Mouse (Mus musculus) kidney, embryonic 14.5 days (tissue): Measurements from ENCODE around the gene Clhc1. TPM values are rescaled to one million over a fixed set of nuclear protein-coding genes. Genes with fewer than 3 reads are reported as not detected.

Experiments used
- ATAC-seq: fragments of 200-750 bp; cut with Nextera tagmentation; 2 replicates; pipeline ENCODE4 v1.8.0; 2017; ENCODE audit warnings: moderate number of reproducible peaks, mild to moderate bottlenecking, moderate TSS enrichment, moderate library complexity; ENCODE audit not compliant: low FRiP score, low TSS enrichment
- H3K27ac ChIP-seq: fragments of 300-500 bp; sonication (generic); 2 replicates; pipeline ENCODE4 v1.5.1; 2014; ENCODE audit warnings: low read depth, mild to moderate bottlenecking, low read length, moderate library complexity, mixed read lengths
- H3K27me3 ChIP-seq: fragments of 300-500 bp; sonication (generic); 2 replicates; pipeline ENCODE4 v1.6.1; 2014; ENCODE audit warnings: mild to moderate bottlenecking, low read length; ENCODE audit not compliant: control insufficient read depth, insufficient read depth
- H3K36me3 ChIP-seq: fragments of 300-500 bp; sonication (generic); 2 replicates; pipeline ENCODE4 v1.6.1; 2014; ENCODE audit warnings: low read length, mixed read lengths; ENCODE audit not compliant: control insufficient read depth, insufficient read depth
- H3K4me1 ChIP-seq: fragments of 300-500 bp; sonication (generic); 2 replicates; pipeline ENCODE4 v1.6.1; 2014; ENCODE audit warnings: low read length, mixed read lengths; ENCODE audit not compliant: control insufficient read depth, insufficient read depth
- H3K4me2 ChIP-seq: fragments of 300-500 bp; sonication (generic); replicated peaks from 2 replicates; pipeline ENCODE4 v1.6.1; 2014; ENCODE audit warnings: low read depth, mild to moderate bottlenecking, low read length
- H3K4me3 ChIP-seq: fragments of 300-500 bp; sonication (generic); 2 replicates; pipeline ENCODE4 v1.5.1; 2014; ENCODE audit warnings: mild to moderate bottlenecking, low read length
- H3K9ac ChIP-seq: fragments of 300-500 bp; sonication (generic); 2 replicates; pipeline ENCODE4 v1.6.1; 2014; ENCODE audit warnings: low read depth, mild to moderate bottlenecking, low read length, moderate library complexity
- H3K9me3 ChIP-seq: fragments of 300-500 bp; sonication (generic); 2 replicates; pipeline ENCODE4 v1.6.1; 2016; ENCODE audit warnings: low read length; ENCODE audit not compliant: control insufficient read depth
- WGBS: fragments of 180-500 bp; shearing (Covaris S2); extraction: QIAGEN DNeasy Blood & Tissue Kit; methylation state at CpG from one replicate; pipeline ENCODE4 v1.1.7; 2014; 5-methylcytosine and 5-hydroxymethylcytosine counted together
- polyA plus RNA-seq: library from polyadenylated mRNA; unstranded; fragments of >200 nt; fragmentation: Nextera tagmentation; extraction: Ambion mirVana; gene quantifications from 2 replicates; pipeline ENCODE4 v1.2.1, GENCODE M21; 2014

Clhc1 gene
- polyA plus RNA-seq, 1 experiment from 2014 or later: 0.27 TPM

GRCm38 (mm10) chr11:29603581-29603980 lies 55.8 kb downstream of the Clhc1 start:
- H3K4me3 ChIP-seq: no peak overlapping the region
- ATAC-seq: no peak
- H3K27me3 ChIP-seq: no peaks in the 10 kb centered on the region
- no peaks in the 10 kb centered on the region for H3K4me1 ChIP-seq
- no peaks in the 10 kb centered on the region for H3K9me3 ChIP-seq
- no peak overlapping the region for H3K9ac ChIP-seq
- no peak overlapping the region for H3K4me2 ChIP-seq
- H3K36me3 ChIP-seq: no peaks in the 10 kb centered on the region
- WGBS: 31% methylated on average over 2 of the region's 2 CpGs
- H3K27ac ChIP-seq: no peak overlapping the region

DNA sequence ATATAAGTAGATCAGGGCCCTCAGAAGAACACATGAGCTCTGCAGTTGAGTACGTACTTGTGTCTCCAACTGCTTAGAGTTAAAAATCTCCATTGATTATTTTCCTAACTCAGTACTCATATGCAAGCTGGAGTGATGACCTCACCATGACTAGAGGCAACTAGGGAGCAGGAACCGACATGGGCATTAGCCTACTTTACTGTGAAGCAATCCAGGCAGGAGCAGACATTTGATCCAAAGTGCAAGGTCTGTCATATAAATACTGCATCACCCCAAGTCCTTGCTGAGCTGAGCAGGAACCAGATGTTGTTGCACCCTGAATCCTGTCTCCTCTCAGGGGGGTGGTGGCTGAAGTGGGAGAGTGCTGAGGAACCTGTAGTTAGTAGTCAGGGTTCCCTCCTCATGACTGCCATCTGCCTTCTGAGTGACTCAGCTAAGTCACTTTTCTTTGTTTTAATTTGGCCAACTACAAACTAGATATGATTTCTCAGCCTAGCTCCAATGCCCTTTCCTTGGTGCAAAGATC lies 59.8 kb downstream of the Clhc1 start:
- Histone ChIP-seq H3K36me3 (no peaks in the 10 kb centered on the region), H3K4me2 (no peak overlapping the region), H3K4me3 (no peak overlapping the region), H3K27me3 (no peaks in the 10 kb centered on the region), H3K4me1 (no peaks in the 10 kb centered on the region), H3K27ac (no peak overlapping the region), H3K9me3 (no peaks in the 10 kb centered on the region), H3K9ac (no peak overlapping the region)
- ATAC-seq: no peak
- 75% methylated on average over 2 of the region's 2 CpGs for WGBS

GRCm38 (mm10) chr11:29609756-29610468 lies 62.2 kb downstream of the Clhc1 start:
- ATAC-seq: no peak
- Histone ChIP-seq H3K36me3 (no peaks in the 10 kb centered on the region), H3K27ac (no peak overlapping the region), H3K4me1 (no peaks in the 10 kb centered on the region), H3K9me3 (no peaks in the 10 kb centered on the region), H3K4me2 (no peak overlapping the region), H3K9ac (no peak overlapping the region), H3K4me3 (no peak overlapping the region), H3K27me3 (no peaks in the 10 kb centered on the region)
- 85% methylated on average over 5 of the region's 5 CpGs for WGBS

DNA sequence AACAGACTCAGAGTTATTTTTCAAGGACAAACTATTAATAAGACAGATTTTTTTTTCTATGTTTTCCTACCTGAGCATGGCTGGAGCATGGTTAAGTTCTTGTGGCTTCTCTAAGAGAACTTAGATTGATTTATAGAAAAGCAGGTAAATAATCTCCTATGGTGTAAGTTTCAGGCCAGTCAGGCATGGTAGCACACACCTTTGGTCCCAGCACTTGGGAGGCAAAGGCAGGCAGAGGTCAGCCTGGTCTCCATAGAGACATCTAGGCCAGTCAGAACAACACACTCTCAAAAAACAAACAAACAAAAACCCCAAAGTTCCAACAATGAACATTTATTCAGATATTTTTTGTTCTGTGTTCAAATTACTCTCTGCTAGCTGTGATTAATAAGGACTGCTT lies 64.3 kb downstream of the Clhc1 start:
- Histone ChIP-seq H3K4me2 (no peak overlapping the region), H3K27ac (no peak overlapping the region)
- ATAC-seq: peak; percentile 43; the same call in 1 of the 2 replicates

DNA sequence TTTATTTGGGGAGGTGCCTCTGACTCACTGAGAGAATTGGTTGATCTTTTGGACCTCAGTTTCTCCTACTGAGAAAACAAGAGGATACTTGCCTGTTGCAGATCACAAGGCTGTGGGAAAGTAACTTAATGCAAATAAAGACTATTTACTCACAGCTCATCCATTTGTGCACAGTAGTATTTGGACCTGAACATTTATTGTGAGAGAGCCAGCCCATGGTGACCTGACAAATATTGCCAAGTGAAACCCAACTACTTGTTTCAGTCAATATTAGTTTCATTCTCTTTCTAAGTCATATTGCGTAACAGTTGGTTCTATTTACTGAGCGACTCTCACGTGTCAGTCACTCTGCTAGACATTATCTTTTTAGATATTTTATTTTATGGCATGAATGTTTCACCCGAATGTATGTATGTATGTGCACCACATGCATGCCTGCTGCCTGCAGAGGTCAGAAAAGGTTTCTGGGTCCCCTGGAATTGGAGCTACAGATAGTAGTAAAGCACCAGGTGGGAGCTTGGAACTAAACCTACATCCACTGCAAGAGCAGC lies 65.5 kb downstream of the Clhc1 start:
- H3K27me3 ChIP-seq: no peaks in the 10 kb centered on the region
- ATAC-seq: no peak
- H3K36me3 ChIP-seq: no peaks in the 10 kb centered on the region
- no peak overlapping the region for H3K9ac ChIP-seq
- H3K9me3 ChIP-seq: no peaks in the 10 kb centered on the region
- no peak overlapping the region for H3K4me2 ChIP-seq
- H3K4me3 ChIP-seq: no peak overlapping the region
- no peak overlapping the region for H3K27ac ChIP-seq
- H3K4me1 ChIP-seq: no peaks in the 10 kb centered on the region
- WGBS: 89% methylated on average over 4 of the region's 4 CpGs

More for the DNA sequence above, 64.3 kb downstream of the Clhc1 start:
- Histone ChIP-seq H3K9ac (no peak overlapping the region), H3K4me1 (no peaks in the 10 kb centered on the region), H3K27me3 (no peaks in the 10 kb centered on the region), H3K4me3 (no peak overlapping the region), H3K36me3 (no peaks in the 10 kb centered on the region), H3K9me3 (no peaks in the 10 kb centered on the region)

DNA sequence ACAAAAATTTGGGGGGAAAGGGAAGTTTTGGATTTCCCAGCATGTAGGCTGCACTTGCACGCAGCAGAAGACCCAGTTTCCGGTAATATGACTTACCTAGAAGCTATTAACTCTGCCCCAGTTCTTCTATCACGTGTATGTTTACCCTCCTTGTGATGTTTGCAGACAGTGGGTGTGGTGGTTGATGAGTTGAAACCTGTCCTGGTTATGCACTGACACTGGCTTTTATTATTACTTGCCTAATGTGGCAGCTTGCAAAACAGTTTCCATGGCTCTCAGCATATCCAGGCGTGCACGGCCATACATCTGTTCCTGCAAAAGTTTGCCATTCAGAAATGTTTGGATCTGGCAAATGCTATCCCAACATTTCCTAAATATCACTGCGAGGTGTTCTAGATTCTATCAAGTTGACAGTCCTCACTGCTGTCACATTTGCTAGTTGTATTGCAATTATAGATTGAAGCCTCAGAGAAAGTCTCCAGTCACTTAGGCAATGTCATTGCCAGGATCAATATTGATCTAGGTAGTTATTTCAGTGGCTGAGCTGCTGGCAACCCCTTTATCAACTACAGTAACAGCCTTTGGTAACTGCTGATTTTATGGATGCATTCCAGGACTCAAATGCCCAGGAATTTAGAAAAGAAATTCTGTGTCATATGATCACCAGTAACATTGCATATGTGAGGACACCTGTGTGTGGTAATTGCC lies 66.6 kb downstream of the Clhc1 start:
- H3K4me3 ChIP-seq: no peak overlapping the region
- no peak overlapping the region for H3K4me2 ChIP-seq
- H3K36me3 ChIP-seq: no peaks in the 10 kb centered on the region

GRCm38 (mm10) chr11:29622030-29622790 lies 74.5 kb downstream of the Clhc1 start:
- no peak overlapping the region for H3K27ac ChIP-seq
- H3K4me1 ChIP-seq: no peaks in the 10 kb centered on the region
- H3K4me3 ChIP-seq: no peak overlapping the region
- 89% methylated on average over 5 of the region's 5 CpGs for WGBS
- ATAC-seq: no peak
- H3K9ac ChIP-seq: no peak overlapping the region
- H3K4me2 ChIP-seq: no peak overlapping the region
- no peaks in the 10 kb centered on the region for H3K27me3 ChIP-seq
- no peaks in the 10 kb centered on the region for H3K9me3 ChIP-seq
- no peaks in the 10 kb centered on the region for H3K36me3 ChIP-seq

More for the DNA sequence above, 66.6 kb downstream of the Clhc1 start:
- ATAC-seq: no peak
- no peaks in the 10 kb centered on the region for H3K9me3 ChIP-seq
- no peaks in the 10 kb centered on the region for H3K4me1 ChIP-seq
- H3K27ac ChIP-seq: no peak overlapping the region
- no peaks in the 10 kb centered on the region for H3K27me3 ChIP-seq
- 81% methylated on average over 6 of the region's 6 CpGs for WGBS
- H3K9ac ChIP-seq: no peak overlapping the region

GRCm38 (mm10) chr11:29623327-29623726 lies 75.6 kb downstream of the Clhc1 start:
- Histone ChIP-seq H3K4me1 (no peaks in the 10 kb centered on the region), H3K27me3 (no peaks in the 10 kb centered on the region), H3K27ac (no peak overlapping the region), H3K4me3 (no peak overlapping the region), H3K9ac (no peak overlapping the region), H3K4me2 (no peak overlapping the region), H3K36me3 (no peaks in the 10 kb centered on the region), H3K9me3 (no peaks in the 10 kb centered on the region)
- whole genome bisulfite sequencing: 85% methylated on average over 3 of the region's 3 CpGs
- ATAC-seq: no peak
